Mouse (Mus musculus): ENCODE data around the gene Cdk4. TPM values are rescaled to one million over a fixed set of nuclear protein-coding genes. Genes with fewer than 3 reads are reported as not detected.
"Not testable (repeated sequence)": the region's sequence is repeated elsewhere in the genome, so short reads cannot be mapped to it uniquely, and the experiment has no call there.

Gene Cdk4
- total RNA-seq, 2 experiments from 2014 or later, result 120 to 123 TPM

DNA sequence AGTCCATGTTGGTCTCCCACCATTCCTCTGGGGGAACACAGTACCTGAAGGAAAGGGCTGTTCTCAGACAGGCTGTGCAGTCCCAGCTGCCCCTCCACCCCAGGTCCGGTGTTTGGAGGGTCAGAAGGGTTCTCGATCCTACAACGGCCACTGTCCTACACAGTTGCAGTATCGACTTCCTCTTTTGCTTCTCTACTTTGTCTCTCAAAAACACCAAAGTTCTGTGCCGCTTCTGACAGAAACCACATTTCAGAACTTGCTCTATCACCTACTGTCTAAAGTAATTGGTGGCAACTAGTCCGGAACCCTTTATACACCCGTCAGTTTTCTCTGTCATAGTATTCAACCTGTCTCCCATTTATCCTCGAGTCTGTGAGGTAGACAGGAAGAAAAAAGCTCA lies 7.9 kb upstream of the Cdk4 start:
- DNase-seq (ENCODE audit: low spot score in 2 of 2), result no peak

DNA sequence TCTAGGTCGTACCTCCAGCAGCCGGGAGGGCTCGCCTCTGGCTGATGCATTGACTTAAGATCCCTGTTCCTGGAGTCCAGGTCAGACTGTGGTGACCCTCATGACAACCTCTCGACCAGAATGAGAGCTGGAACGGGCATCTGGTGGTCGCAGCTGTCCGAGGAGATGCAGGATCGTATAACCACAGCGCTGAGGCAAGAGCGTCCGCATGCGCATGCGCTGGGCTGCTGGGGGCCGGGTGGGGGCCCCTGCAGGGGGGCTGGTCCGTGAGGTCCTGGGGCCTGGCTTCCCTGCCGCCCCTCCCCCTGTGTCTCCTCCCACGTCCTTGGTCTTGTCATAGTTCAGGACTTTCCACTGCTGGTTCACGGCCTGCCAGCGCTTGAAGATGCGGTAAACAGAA lies 6.8 kb upstream of the Cdk4 start:
- DNase-seq (ENCODE audit: low spot score in 2 of 2), result no peak

DNA sequence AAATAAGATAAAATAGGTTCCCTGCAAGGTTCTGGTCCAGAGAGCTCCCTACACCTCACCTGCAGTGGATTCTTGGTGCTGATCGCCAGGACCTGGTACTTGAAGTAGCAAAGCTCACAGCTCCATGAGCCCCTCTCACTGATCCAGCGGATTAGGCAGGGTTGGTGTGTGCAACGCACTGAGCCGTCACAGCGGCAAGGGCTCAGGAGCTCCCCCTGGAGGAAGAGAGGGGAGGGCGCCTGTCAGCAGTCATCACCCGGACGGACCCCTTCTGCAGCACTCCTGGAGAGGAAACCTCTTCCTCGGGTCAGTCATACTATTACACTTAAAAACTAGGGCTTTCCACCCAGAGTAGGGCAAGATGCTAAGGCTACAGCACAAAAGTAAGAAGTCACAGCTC lies 5.2 kb upstream of the Cdk4 start:
- DNase-seq (ENCODE audit: low spot score in 2 of 2), result peak; percentile 69 to 83

DNA sequence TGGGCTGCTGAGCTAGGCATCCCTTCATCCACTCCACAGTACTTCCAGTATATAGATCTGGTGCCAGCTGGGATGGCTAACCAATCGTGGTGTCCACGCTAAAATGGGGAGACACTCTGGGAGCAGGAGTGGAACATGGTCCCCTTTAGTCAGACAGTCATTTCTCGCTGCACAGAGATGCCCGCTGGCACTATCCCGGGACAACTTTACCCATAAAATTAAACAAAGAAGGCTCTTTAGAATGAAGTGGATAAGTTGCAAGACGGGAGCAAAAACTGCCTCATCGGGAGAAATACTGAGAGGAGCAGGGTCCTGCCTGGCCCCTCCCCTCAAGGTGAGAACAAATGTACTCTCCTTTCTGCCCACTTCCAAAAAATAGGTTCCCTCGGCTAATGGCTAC lies 4.6 kb upstream of the Cdk4 start:
- DNase-seq (ENCODE audit: low spot score in 2 of 2), result no peak

DNA sequence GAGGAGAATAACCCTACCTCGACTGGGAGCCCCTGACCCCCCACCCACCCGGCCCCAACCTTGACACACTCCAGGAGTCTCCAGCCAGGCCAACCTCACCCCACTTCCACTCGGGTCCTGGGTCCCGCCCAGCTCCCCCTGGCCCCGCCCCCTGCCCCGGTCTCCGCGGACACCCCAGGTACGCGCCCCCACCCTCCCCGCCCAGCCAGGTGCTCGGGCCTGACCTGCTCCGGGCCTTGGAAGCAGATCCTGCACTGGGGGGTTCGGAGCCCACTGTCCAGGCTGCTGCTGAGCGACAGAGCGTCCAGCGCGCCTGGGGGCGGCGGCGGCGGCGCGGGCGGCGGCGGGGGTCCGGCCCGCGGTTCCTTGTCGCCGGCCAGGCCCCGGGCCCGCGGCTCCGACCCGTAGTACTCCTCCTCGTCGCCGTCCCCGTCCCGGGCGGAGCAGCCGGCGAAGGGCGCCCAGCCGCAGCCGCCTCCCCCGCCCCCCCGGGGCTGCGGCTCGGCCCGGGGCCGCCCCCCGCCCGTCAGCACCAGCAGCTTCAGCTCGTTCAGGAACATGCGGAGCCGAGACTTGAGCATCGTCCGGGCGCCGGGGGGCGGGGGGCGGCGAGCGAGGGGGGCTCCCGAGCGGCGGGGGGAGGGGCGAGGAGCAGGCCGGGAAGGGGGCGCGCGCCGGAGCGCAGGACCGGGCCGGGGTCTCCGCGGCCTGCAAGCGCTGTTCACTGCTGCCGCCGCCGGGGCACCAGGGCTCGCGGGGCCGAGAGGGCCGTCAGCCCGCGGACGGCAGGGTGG lies 4.0 kb upstream of the Cdk4 start:
- no peak for DNase-seq (ENCODE audit: low spot score in 2 of 2)

DNA sequence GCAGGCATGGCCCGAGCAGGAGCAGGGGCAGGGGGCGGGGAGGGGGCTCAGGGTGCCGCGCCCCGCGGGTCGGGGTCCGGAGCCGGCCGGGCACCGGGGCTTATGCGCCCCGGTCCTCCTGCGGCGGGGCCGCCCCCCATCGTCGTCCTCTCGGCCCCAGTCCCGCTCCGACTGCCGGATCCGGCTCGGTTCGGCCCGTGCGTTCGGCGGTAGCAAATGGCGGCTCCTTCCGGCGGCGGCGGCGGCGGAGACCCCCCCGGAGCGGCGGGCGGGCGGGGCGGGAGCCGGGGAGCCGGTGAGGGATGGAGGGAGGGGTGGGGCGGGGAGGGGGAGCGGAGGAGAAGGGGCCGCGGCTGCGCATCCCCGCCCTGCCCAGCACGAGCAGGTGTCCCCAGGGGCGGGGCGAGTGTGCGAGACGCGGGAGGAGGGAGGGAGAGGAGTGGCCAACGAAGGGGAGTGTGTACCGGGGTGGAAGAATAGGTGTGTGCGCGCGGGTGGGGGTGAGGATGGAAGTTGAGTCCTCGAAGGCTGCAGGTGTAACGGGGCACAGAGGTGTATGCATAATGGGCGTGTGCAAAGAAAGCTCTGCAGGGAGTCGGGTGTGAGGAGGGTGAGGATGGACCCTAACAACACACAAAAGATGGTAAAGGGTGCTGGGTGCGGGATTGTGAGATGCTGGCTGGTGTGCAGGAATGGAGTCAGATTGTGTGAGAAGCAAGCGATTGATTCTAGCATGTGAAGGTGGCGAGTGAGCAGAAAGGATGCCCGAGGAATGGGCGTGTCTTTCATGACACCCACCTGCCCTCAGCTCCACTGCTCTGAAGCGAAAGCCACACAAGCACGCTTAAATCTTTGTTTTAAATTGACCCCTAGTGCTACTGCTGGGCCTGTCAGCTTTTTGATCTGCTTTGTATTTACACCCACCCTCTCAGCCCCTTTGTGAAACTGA lies 3.1 kb upstream of the Cdk4 start, which contains the start of gene March9:
TSS of gene March9 (minus strand) at position 217 of the 949 bp plus-strand sequence.
- DNase-seq (ENCODE audit: low spot score in 2 of 2), result peak; percentile 54 to 81

DNA sequence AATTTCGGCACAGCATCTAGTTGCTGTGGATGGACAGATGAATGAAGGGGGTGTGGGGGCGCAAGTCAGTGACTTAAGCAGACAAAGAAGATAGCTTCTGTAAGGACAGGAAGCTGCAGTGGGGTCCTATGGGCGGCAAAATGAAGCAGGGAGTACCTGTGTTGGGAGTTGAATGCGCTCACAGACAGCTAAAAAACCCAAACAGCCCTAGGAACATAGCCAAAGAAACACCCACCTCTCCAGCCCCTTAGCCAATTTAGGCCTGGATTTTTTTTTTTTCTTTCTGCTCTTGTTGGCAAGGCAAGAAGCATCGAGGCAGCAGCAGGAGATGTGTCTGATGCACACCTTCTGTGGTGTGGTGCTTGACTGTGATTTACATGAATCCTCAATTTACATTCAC lies 2.2 kb upstream of the Cdk4 start:
- no peak for DNase-seq (ENCODE audit: low spot score in 2 of 2)

DNA sequence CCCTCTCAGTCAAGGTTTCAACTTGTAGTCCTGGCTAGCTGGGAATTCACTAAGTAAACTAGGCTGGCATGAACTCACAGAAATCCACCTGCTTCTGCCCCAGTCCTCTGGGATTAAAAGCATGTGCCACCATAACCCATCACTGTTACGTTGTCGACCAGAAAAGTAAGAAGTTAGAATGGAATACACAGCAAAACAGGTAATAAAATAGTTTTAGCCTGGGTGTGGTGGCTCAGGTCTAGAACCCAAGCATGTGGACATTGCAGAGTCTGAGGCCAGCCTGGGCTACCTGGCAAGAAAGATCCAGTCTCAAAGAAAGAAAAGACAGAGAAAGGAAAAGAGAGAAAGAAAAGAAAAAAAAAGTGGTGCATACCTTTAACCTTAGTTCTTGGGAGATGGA lies 1.8 kb upstream of the Cdk4 start:
- no peak for DNase-seq (ENCODE audit: low spot score in 2 of 2)

DNA sequence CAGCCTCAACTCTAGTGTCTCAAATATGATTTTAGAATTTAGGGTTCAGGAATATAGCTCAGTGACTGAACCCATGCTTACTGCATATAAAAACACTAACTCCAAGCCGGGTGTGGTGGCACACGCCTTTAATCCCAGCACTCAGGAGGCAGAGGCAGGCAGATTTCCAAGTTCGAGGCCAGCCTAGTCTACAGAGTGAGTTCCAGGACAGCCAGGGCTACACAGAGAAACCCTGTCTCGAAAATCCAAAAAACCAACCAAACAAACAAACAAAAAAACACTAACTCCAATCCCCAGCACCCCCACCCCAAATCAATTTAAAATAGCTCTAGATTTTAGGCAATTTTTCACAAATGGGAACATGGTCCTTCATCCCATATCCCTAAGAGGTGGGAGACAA lies 1.2 kb upstream of the Cdk4 start:
- not testable (repeated sequence) for DNase-seq (ENCODE audit: low spot score in 2 of 2)

DNA sequence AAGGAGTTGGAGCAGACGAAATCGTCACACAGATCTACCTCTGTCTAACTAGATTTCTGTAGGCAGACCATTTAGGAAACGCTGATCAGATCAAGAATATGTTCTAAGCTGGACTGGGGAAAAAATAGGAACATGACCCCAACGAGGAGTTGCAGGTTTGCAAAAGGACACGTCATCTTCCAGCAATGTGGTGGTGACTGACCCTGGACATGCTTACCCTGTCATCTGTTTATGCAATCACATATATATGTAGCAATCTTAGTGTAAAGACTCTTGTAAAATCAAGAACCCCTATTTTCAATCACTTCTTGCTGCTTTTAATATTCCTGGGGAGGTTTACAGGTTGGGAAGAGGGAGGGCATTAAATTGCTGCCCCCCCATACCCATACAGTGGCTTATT lies 831 bp upstream of the Cdk4 start:
- DNase-seq (ENCODE audit: low spot score in 2 of 2), result no peak

DNA sequence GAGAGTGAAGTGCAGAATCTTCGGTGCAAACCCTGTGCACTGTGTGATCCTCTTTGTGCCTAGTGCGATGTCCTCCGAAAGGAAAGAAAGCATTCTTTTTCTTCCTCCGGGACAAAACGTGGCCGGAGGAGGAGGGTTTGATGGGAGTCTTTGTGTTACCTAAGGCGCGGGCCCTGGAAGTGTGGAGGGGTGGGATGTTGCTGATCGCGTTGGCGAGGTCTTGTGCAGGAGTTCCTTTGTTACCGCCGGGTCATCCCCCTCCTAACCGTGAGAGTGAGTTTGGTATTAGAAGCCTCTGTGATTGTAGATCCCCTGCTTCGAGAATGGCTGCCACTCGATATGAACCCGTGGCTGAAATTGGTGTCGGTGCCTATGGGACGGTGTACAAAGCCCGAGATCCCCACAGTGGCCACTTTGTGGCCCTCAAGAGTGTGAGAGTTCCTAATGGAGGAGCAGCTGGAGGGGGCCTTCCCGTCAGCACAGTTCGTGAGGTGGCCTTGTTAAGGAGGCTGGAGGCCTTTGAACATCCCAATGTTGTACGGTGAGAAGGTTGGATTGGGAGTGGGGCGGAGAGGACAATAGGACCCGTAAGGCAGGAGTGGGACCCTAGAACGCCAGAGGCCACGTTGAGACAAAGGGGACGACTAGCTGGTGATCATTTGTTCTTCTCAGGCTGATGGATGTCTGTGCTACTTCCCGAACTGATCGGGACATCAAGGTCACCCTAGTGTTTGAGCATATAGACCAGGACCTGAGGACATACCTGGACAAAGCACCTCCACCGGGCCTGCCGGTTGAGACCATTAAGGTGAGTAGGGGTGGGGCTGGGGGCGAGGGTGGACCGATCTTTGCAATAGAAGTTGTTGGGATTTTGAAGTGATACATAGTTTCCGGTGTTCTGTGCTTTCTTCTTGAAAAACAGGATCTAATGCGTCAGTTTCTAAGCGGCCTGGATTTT lies 858 bp downstream of the Cdk4 start:
- no peak for DNase-seq (ENCODE audit: low spot score in 2 of 2)

DNA sequence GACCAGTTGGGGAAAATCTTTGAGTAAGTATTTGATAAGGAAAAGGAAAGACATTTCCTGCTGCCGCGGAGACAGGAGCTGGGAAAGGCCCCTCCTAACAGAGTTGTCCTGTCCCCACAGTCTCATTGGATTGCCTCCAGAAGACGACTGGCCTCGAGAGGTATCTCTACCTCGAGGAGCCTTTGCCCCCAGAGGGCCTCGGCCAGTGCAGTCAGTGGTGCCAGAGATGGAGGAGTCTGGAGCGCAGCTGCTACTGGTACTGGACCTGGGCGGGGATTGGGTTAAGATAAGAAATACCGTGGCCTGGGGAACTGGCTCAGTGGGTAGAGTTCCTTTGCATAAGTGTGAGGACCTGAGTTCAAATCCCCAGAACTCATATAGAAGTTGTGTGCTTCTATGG lies 2.6 kb downstream of the Cdk4 start:
- no peak for DNase-seq (ENCODE audit: low spot score in 2 of 2)

DNA sequence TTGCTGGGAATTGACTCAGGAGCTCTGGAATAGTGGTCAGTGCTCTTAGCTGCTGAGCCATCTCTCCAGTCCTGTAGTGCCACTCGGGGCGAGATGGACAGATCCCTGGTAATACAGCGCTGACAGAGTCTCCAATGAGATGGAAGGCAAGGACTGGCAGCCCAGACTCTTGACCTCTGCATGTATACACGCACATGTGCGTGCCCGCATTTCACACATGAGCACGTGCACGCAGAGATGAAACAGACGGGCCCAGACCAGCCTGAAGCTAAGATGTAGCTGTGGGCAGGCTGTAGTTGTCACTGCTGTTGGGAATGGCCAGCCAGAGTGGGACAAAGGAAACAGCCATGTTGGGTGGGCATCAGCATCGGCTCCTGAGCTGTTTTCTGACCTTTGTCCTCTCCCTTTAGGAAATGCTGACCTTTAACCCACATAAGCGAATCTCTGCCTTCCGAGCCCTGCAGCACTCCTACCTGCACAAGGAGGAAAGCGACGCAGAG lies 3.2 kb downstream of the Cdk4 start:
- DNase-seq (ENCODE audit: low spot score in 2 of 2), result no peak

DNA sequence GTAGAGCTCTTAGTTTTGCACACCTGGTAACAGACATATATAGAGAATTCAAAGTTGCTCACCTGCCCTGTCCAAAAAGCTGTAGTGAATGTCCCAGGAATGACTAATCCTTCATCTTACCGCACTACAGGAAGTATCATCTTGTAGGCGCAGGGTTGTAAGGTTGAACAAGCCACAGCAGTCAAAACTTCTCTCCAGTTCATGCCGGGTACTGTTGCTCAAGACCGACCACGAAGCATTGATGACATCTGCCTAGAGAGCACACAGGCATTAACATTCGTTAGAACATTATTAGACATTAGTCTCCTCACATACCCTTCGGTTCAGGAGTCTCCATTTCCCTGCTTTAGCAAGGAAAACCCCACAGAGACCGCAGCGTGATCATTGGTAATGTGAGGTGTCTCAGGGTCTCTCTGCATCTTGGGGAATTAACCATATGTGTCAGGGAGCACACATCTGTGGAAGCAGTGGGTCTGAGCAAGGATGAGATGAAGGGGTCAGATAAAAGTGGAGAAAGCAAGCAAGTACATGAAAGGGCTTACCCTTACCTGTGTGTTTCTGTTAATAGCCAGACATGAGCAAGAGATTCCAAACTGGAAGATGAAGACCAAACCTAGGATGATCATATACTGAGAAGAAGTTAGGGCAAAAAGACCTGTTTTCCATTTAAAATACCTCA lies 5.2 kb downstream of the Cdk4 start:
- DNase-seq (ENCODE audit: low spot score in 2 of 2), result no peak

DNA sequence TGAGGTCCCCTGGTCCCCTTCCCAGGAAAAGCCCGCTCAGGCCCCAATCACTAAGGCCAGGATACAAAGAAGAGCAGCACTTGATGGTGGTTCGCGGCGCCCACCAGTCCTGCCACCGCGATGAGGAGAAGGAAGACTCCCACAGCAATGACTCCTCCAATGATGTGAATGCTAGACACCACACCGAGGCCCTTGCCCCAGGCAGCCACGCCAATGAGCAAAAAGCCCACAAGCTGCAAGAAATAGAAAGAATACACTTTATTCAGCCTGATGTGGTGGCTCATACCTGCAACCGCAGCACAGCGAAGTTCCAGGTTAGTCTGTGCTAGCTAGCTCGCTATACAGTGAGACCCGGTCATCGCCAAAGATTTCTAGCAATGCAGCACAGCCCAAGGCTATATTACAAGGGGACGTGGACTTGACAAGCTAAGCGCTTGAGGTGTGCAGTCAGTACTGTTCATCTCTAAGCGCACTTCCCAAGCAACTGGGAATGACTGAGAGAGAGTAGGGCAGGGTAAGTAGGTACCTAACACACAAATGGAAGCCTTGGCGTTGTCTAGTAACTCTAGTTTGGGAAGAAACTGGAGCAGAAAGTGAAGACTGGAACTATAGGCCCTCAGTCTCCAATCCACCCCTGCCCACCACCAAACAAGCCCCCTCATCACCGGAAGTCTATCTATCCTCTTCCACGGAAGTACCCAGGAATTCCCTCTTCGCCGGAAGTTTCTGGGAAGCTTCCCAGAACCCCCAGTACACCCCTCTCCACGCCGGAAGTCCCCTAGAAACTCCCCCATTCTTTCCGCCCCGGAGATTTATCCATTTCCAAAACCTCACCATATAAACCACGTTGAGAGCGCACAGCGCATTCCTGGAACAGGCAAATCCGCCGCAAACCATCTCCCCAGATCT lies 6.2 kb downstream of the Cdk4 start:
- peak in 1 of 2 experiments; percentile 75 for DNase-seq (ENCODE audit: low spot score in 2 of 2)

DNA sequence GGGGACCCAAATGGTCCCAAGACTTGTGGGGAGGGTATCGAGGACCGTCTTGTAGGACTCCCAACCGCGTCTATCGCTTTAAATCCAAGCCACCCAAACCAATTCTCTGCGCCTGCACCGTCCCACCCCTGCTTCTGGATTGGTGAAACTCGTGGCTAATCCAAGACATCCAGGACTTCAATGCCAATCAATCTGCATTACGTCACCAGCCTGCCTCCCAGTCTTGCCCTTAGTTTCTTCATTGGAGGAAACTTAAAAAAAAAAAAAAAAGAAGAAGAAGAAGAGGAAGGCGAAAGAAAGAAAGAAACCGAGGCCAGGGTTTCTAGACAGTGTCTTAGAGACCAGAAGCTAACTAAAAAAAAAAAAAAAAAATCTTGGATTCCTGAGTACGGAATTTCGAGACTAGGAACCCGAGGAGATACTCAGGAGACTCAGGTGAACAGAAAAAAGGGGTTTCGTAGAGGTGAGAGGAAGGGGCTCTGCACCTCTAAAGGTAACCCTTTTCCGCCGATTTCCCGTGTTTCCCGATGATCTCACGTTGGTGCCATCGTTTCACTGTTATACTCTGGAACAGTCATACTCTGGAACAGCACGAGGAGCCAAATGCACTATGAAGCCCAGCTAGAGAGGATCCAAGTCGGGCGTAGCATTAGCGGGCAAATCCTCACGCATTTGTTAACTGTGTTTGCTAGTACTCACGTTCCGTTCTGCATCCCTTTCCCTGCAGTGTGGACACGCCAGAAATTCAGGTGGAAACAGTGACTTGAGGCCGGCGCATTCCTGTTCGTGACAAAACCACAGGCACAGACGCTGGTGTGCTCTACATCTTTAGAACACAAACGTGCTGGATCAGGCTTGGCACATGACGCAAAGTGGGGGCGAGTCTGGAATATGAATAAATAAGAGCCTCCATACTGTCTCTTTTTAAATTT lies 7.1 kb downstream of the Cdk4 start, which contains the start of gene Tspan31:
TSS of gene Tspan31 (minus strand) at position 75 of the 932 bp plus-strand sequence.
- peak; percentile 92 to 97 for DNase-seq (ENCODE audit: low spot score in 2 of 2)

DNA sequence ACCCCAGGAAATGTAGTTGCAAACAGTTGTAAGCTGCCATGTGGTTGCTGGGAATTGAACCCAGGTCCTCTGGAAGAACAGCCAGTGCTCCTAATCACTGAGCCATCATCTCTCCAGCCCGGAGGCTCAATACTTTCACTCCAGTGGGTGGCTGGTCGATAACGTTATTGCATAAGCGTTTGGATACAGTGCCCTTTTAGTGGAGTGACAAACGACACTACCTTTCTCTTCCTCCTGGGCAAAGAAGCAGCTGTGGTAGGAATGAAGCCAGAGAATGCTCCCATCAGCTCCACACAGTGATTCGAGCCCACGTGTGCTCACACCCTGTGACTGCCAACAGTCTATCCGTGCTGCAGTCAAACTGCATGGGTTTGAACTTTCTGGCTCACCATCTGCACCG lies 7.9 kb downstream of the Cdk4 start:
- DNase-seq (ENCODE audit: low spot score in 2 of 2), result no peak

DNA sequence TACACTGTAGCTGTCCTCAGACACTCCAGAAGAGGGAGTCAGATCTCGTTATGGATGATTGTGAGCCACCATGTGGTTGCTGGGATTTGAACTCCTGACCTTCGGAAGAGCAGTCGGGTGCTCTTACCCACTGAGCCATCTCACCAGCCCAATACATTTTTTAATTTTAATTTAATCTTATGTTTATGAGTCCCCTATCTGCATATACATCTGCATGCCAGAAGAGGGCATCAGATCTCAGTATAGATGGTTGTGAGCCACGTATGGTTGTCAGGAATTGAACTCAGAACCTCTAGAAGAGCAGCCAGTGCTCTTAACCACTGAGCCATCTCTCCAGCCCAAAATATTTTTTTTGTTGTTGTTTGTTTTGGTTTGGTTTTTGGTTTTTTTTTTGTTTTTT lies 8.9 kb downstream of the Cdk4 start:
- DNase-seq (ENCODE audit: low spot score in 2 of 2), result not testable (repeated sequence)

Measured in layer of hippocampus, postnatal 14 days (tissue).